Mouse (Mus musculus): Measurements from ENCODE around the gene Pafah1b3. TPM values are rescaled to one million over a fixed set of nuclear protein-coding genes. Genes with fewer than 3 reads are reported as not detected.

The Pafah1b3 gene
- 10 to 100 TPM in 1 of 2 experiments, 1 to 10 TPM in 1; 8.1 to 12.4 TPM for total RNA-seq (2023)

GRCm38 (mm10) chr7:25297454-25298325 lies at the start of gene Pafah1b3:
Pafah1b3 (minus strand) TSS chr7:25297986.

GRCm38 (mm10) chr7:25316532-25317445 lies 19.0 kb upstream of the Pafah1b3 start, which contains the start of gene Megf8:
Megf8 (plus strand) TSS chr7:25317164.

GRCm38 (mm10) chr7:25305956-25306613 lies 8.3 kb upstream of the Pafah1b3 start, which contains the start of gene Tmem145:
Tmem145 (plus strand) TSS chr7:25306106.

GRCm38 (mm10) chr7:25301063-25301462 lies 3.3 kb upstream of the Pafah1b3 start, which contains the start of gene Prr19:
Prr19 (plus strand) TSS chr7:25301411.

GRCm38 (mm10) chr7:25267301-25267750 lies 30.5 kb downstream of the Pafah1b3 start, which contains the start of gene Cic:
Cic (plus strand) TSS chr7:25267704.

GRCm38 (mm10) chr7:25250141-25250972 lies 47.4 kb downstream of the Pafah1b3 start, which contains the start of gene Erf:
Erf (minus strand) TSS chr7:25250761.

Other genes starting within 250 kb of the Pafah1b3 start
- 1 to 10 TPM; 3.5 to 3.7 TPM for gene Grik5, start 225.6 kb downstream of the Pafah1b3 start, total RNA-seq (2023)
- gene Zfp574, start 225.4 kb downstream of the Pafah1b3 start, total RNA-seq (2023): 10 to 100 TPM; 12.7 to 14.1 TPM
- 10 to 100 TPM; 11.7 to 17.2 TPM for gene Pou2f2, start 118.3 kb downstream of the Pafah1b3 start, total RNA-seq (2023)
- gene Dedd2, start 77.4 kb downstream of the Pafah1b3 start, total RNA-seq (2023): 100 to 1,000 TPM; 131 to 137 TPM
- 10 to 100 TPM in 1 of 2 experiments, 1 to 10 TPM in 1; 9.5 to 11.0 TPM for gene Zfp526, start 76.6 kb downstream of the Pafah1b3 start, total RNA-seq (2023)
- 10 to 100 TPM; 84.5 to 86.1 TPM for gene Gsk3a, start 60.1 kb downstream of the Pafah1b3 start, total RNA-seq (2023)
- gene Erf, start 47.2 kb downstream of the Pafah1b3 start, total RNA-seq (2023): 10 to 100 TPM; 10.1 to 12.8 TPM
- 100 to 1,000 TPM; 185 to 219 TPM for gene Cic, start 30.3 kb downstream of the Pafah1b3 start, total RNA-seq (2023)
- gene Prr19, start 3.4 kb upstream of the Pafah1b3 start, total RNA-seq (2023): not detected
- gene Tmem145, start 8.1 kb upstream of the Pafah1b3 start, total RNA-seq (2023): not detected
- gene Megf8, start 19.2 kb upstream of the Pafah1b3 start, total RNA-seq (2023): 1 to 10 TPM; 2.3 to 3.3 TPM
- not detected for gene Cnfn, start 71.7 kb upstream of the Pafah1b3 start, total RNA-seq (2023)
- 10 to 100 TPM; 39.6 to 45.4 TPM for gene Lipe, start 100.7 kb upstream of the Pafah1b3 start, total RNA-seq (2023)
- gene Cxcl17, start 114.9 kb upstream of the Pafah1b3 start, total RNA-seq (2023): not detected
- 100 to 1,000 TPM; 245 to 270 TPM for gene Ceacam1, start 179.6 kb upstream of the Pafah1b3 start, total RNA-seq (2023)
- gene Ceacam2, start 241.9 kb upstream of the Pafah1b3 start, total RNA-seq (2023): 10 to 100 TPM; 33.5 to 35.1 TPM